Mouse (Mus musculus) limb, embryonic 14.5 days (tissue): ENCODE data around the gene Cpt1c. TPM values are rescaled to one million over a fixed set of nuclear protein-coding genes. Genes with fewer than 3 reads are reported as not detected.
A peak's percentile ranks its signal among the peaks of the same experiment; 100 is the strongest.

Experiments used
- ATAC-seq: fragments of 200-750 bp; cut with Nextera tagmentation; 2 replicates; pipeline ENCODE4 v1.8.0; 2017; ENCODE audit warnings: low read depth, moderate number of reproducible peaks, moderate TSS enrichment; ENCODE audit not compliant: low FRiP score
- DNase-seq: peaks from one replicate; pipeline ENCODE4 v3.0.0-alpha.2; 2015; ENCODE audit warnings: low spot score
- H3K27ac ChIP-seq: fragments of 300-500 bp; sonication (generic); replicated peaks from 2 replicates; pipeline ENCODE4 v1.5.1; 2014; ENCODE audit warnings: low read depth, mild to moderate bottlenecking, low read length, moderate library complexity, mixed read lengths
- H3K27me3 ChIP-seq: fragments of 300-500 bp; sonication (generic); 2 replicates; pipeline ENCODE4 v1.6.1; 2014; ENCODE audit warnings: low read length, mixed read lengths; ENCODE audit not compliant: control insufficient read depth, insufficient read depth
- H3K36me3 ChIP-seq: fragments of 300-500 bp; sonication (generic); 2 replicates; pipeline ENCODE4 v1.6.1; 2014; ENCODE audit warnings: mild to moderate bottlenecking, low read length, moderate library complexity, mixed read lengths; ENCODE audit not compliant: control insufficient read depth, insufficient read depth
- H3K4me1 ChIP-seq: fragments of 300-500 bp; sonication (generic); 2 replicates; pipeline ENCODE4 v1.6.1; 2014; ENCODE audit warnings: antibody characterized with exemption, low read length, mixed read lengths; ENCODE audit not compliant: control insufficient read depth, insufficient read depth
- H3K4me2 ChIP-seq: fragments of 300-500 bp; sonication (generic); replicated peaks from 2 replicates; pipeline ENCODE4 v1.6.1; 2014; ENCODE audit warnings: low read depth, mild to moderate bottlenecking, low read length, moderate library complexity; ENCODE audit not compliant: severe bottlenecking
- H3K4me3 ChIP-seq: fragments of 300-500 bp; sonication (generic); replicated peaks from 2 replicates; pipeline ENCODE4 v1.5.1; 2014; ENCODE audit warnings: low read length
- H3K9ac ChIP-seq: fragments of 300-500 bp; sonication (generic); 2 replicates; pipeline ENCODE4 v1.6.1; 2014; ENCODE audit warnings: mild to moderate bottlenecking, low read depth, low read length, moderate library complexity; ENCODE audit not compliant: severe bottlenecking
- H3K9me3 ChIP-seq: fragments of 300-500 bp; sonication (generic); 2 replicates; pipeline ENCODE4 v1.6.1; 2016; ENCODE audit warnings: low read length; ENCODE audit not compliant: control insufficient read depth
- POLR2A ChIP-seq: fragments of 200-500 bp; IDR thresholded peaks from 2 replicates; pipeline ENCODE4 v1.8.0; 2012; ENCODE audit warnings: inconsistent platforms, mild to moderate bottlenecking, moderate library complexity, borderline replicate concordance; ENCODE audit not compliant: insufficient read depth, insufficient read length; ENCODE audit errors: extremely low read depth
- WGBS: fragments of 180-500 bp; shearing (Covaris S2); extraction: QIAGEN DNeasy Blood & Tissue Kit; methylation state at CpG from one replicate; pipeline ENCODE4 v1.1.7; 2014; 5-methylcytosine and 5-hydroxymethylcytosine counted together
- polyA plus RNA-seq, 2 experiments: library from polyadenylated mRNA; depleted of rRNA in 1 of 2; stranded (reverse) in 1 of 2; unstranded in 1 of 2; fragments of >200 nt; fragmentation: Nextera tagmentation in 1 of 2; extraction: Ambion mirVana in 1 of 2; gene quantifications; 2 replicates each; pipeline versions ENCODE4 v1.2.1 to v1.2.3; 2012 to 2014

The Cpt1c gene
- polyA plus RNA-seq, 2 experiments: 26.3 to 78.9 TPM

GRCm38 (mm10) chr7:44955628-44956027, 19.0 kb downstream of the Cpt1c start:
- 55% methylated on average over 5 of the region's 5 CpGs for WGBS
- Histone ChIP-seq H3K4me2 (no peak overlapping the region), H3K9me3 (no peaks in the 10 kb centered on the region), H3K36me3 (peaks cover 8% of the 10 kb centered on the region; the same call in 1 of the 2 replicates), H3K27me3 (peaks cover 12% of the 10 kb centered on the region; the same call in 1 of the 2 replicates), H3K4me1 (peaks cover 4% of the 10 kb centered on the region), H3K4me3 (no peak overlapping the region), H3K9ac (no peak overlapping the region), H3K27ac (no peak overlapping the region)
- ATAC-seq (no peak), DNase-seq (no peak)
- no peak for TF ChIP-seq POLR2A

GRCm38 (mm10) chr7:44954091-44954885, 20.4 kb downstream of the Cpt1c start:
- no peak for ATAC-seq
- no peak overlapping the region for H3K4me3 ChIP-seq
- H3K36me3 ChIP-seq: peaks cover 4% of the 10 kb centered on the region; the same call in 1 of the 2 replicates
- no peaks in the 10 kb centered on the region for H3K9me3 ChIP-seq
- no peak overlapping the region for H3K9ac ChIP-seq
- peaks cover 17% of the 10 kb centered on the region; the same call in 1 of the 2 replicates for H3K27me3 ChIP-seq
- WGBS: 83% methylated on average over 12 of the region's 12 CpGs
- no peak for DNase-seq
- no peak for TF ChIP-seq POLR2A
- no peak overlapping the region for H3K27ac ChIP-seq
- no peak overlapping the region for H3K4me2 ChIP-seq
- peaks cover 4% of the 10 kb centered on the region for H3K4me1 ChIP-seq

GRCm38 (mm10) chr7:44953561-44953960, 21.1 kb downstream of the Cpt1c start:
- DNase-seq (no peak), ATAC-seq (no peak)
- Histone ChIP-seq H3K36me3 (no peaks in the 10 kb centered on the region), H3K4me2 (no peak overlapping the region), H3K4me3 (no peak overlapping the region), H3K9ac (no peak overlapping the region), H3K27ac (no peak overlapping the region), H3K4me1 (peaks cover 4% of the 10 kb centered on the region), H3K9me3 (no peaks in the 10 kb centered on the region), H3K27me3 (peaks cover 17% of the 10 kb centered on the region; the same call in 1 of the 2 replicates)
- WGBS: 64% methylated on average over 14 of the region's 14 CpGs
- TF ChIP-seq POLR2A: no peak

GRCm38 (mm10) chr7:44952611-44953306, 21.9 kb downstream of the Cpt1c start:
- peak; percentile 42; the same call in 1 of the 2 replicates for TF ChIP-seq POLR2A
- ATAC-seq: peak; percentile 93
- 6% methylated on average over 24 of the region's 24 CpGs for WGBS
- Histone ChIP-seq H3K27ac (no peak overlapping the region), H3K36me3 (no peaks in the 10 kb centered on the region), H3K9me3 (no peaks in the 10 kb centered on the region), H3K4me2 (peak overlapping the region; percentile 90), H3K27me3 (peaks cover 17% of the 10 kb centered on the region; the same call in 1 of the 2 replicates), H3K9ac (peak overlapping the region; percentile 55), H3K4me1 (peaks cover 4% of the 10 kb centered on the region), H3K4me3 (peak overlapping the region; percentile 51)
- DNase-seq: peak; percentile 96

- no peak overlapping the region for H3K27ac ChIP-seq
- peaks cover 4% of the 10 kb centered on the region for H3K4me1 ChIP-seq
- peak overlapping the region; percentile 51 for H3K4me3 ChIP-seq
- peak overlapping the region; percentile 55 for H3K9ac ChIP-seq
- peak overlapping the region; percentile 90 for H3K4me2 ChIP-seq
- TF ChIP-seq POLR2A: no peak
- peaks cover 17% of the 10 kb centered on the region; the same call in 1 of the 2 replicates for H3K27me3 ChIP-seq
- DNase-seq (peak; percentile 66), ATAC-seq (0 out of 2 replicates have a peak, but pooled peaks have one; percentile 36)
- H3K9me3 ChIP-seq: no peaks in the 10 kb centered on the region
- 6% methylated on average over 10 of the region's 10 CpGs for WGBS
- H3K36me3 ChIP-seq: no peaks in the 10 kb centered on the region
Observed at GRCm38 (mm10) chr7:44951960-44952359, 22.7 kb downstream of the Cpt1c start.
